Mouse (Mus musculus) neural tube, postnatal 0 days (tissue): Measurements from ENCODE around the gene AI987944. TPM values are rescaled to one million over a fixed set of nuclear protein-coding genes. Genes with fewer than 3 reads are reported as not detected.

Experiments
- polyA plus RNA-seq: library from polyadenylated mRNA; unstranded; fragments of >200 nt; fragmentation: Nextera tagmentation; extraction: Ambion mirVana; gene quantifications from 2 replicates; pipeline ENCODE4 v1.2.1, GENCODE M21; 2015

The AI987944 gene
- polyA plus RNA-seq, result 10.2 and 10.4 TPM in 2 replicates

GRCm38 (mm10) chr7:41393048-41393971 is at the start of gene AI987944:
AI987944 (minus strand) TSS chr7:41393379.

Other genes with a start within 250 kb of the AI987944 start
- not detected in 2 replicates for gene Gm5592, start 239.5 kb downstream of the AI987944 start, polyA plus RNA-seq
- 0.57 and 0.61 TPM in 2 replicates for gene Vmn2r57, start 55.3 kb upstream of the AI987944 start, polyA plus RNA-seq
- 0.18 and 0.24 TPM in 2 replicates for gene Gm20449, start 106.0 kb upstream of the AI987944 start, polyA plus RNA-seq
- 4.6 and 4.7 TPM in 2 replicates for gene AW146154, start 106.5 kb upstream of the AI987944 start, polyA plus RNA-seq
- gene Gm6871, start 180.3 kb upstream of the AI987944 start, polyA plus RNA-seq, result not detected in 2 replicates
- 9.6 and 9.8 TPM in 2 replicates for gene 2610021A01Rik, start 205.9 kb upstream of the AI987944 start, polyA plus RNA-seq
- gene Zfp788, start 239.8 kb upstream of the AI987944 start, polyA plus RNA-seq, result 16.3 and 18.6 TPM in 2 replicates